Mouse (Mus musculus): ENCODE measurements around the gene Cep63.

The Cep63 gene

GRCm38 (mm10) chr9:102625983-102626838, at the start of gene Cep63, which contains the start of gene Anapc13:
Gene Cep63, minus strand, starts transcription at chr9:102626534.
Gene Anapc13, plus strand, starts transcription at chr9:102626296.
- in situ Hi-C loops (cut with MboI, MseI): no loop called here

GRCm38 (mm10) chr9:102675922-102676321, 49.6 kb upstream of the Cep63 start:
- in situ Hi-C loops (cut with MboI, MseI): no loop called here

- in situ Hi-C loops (cut with MboI, MseI): no loop called here
These were observed 47.0 kb upstream of the Cep63 start for GRCm38 (mm10) chr9:102673381-102673780.

GRCm38 (mm10) chr9:102668906-102669305, 42.6 kb upstream of the Cep63 start:
- in situ Hi-C loops (cut with MboI, MseI): no loop called here

DNA sequence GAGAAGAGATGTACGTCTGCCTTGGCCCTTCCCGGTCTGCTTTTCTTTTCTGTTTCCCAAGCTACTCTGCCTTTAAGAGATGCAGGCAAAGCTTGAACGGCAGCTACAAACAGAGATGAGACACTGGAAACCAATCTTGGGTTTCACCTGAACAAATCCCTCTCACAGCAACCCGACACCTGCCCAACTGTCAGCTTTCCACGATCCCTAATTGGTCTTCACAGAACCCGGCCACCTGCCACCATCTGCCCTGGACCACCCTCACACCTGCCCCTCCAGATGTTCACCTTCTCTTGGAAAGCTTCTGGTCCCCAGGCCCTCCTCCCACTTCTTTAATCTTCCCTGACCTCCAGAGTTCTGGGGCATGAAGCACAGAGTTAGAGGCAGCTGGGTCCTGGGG, 41.8 kb upstream of the Cep63 start:
- in situ Hi-C loops (cut with MboI, MseI): no loop called here

DNA sequence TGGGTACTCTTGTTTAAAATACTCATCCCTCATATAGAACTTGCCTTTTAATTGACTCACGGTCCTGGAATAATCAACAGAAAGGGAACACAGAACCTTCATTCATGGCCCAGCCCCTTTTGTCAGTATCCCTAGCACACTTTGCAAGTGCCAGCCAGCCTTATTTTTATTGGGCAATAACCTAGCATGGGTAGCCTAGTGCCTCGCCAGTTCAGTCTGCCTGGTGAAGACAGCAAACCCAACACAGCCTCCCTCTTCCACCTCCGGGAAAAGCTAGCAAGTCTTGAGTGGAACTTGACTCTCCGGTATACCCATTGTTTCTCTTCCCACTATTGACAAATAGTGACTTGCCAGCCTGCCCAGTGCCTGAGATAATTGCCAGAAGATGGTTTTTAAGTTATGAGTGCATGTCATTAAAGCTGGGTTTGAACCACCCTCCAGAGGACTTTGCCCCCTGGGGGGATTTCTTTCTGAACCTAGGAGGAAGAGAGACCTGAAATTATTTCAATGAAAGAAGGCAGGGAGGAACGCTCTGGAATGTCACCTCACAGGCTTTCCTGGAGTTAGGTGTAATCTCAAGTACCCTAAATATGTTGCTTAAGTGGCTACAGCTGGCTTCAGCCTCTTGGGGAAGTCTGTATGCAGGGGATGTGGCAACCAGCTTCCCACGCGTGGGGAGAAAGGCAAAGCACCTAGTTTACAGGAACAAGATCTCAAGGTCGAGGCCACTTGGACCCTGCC, 30.2 kb upstream of the Cep63 start:
- in situ Hi-C loops (cut with MboI, MseI): no loop called here

- in situ Hi-C loops (cut with MboI, MseI): no loop called here
These were observed 24.9 kb upstream of the Cep63 start for GRCm38 (mm10) chr9:102651199-102651720.

- in situ Hi-C loops (cut with MboI, MseI): no loop called here
These were observed 24.3 kb upstream of the Cep63 start for GRCm38 (mm10) chr9:102650637-102651036.

- in situ Hi-C loops (cut with MboI, MseI): no loop called here
These were observed 23.7 kb upstream of the Cep63 start for GRCm38 (mm10) chr9:102649917-102650527.

GRCm38 (mm10) chr9:102647010-102647409, 20.7 kb upstream of the Cep63 start:
- in situ Hi-C loops (cut with MboI, MseI): no loop called here

- in situ Hi-C loops (cut with MboI, MseI): no loop called here
These were observed 18.9 kb upstream of the Cep63 start for GRCm38 (mm10) chr9:102645119-102645695.

DNA sequence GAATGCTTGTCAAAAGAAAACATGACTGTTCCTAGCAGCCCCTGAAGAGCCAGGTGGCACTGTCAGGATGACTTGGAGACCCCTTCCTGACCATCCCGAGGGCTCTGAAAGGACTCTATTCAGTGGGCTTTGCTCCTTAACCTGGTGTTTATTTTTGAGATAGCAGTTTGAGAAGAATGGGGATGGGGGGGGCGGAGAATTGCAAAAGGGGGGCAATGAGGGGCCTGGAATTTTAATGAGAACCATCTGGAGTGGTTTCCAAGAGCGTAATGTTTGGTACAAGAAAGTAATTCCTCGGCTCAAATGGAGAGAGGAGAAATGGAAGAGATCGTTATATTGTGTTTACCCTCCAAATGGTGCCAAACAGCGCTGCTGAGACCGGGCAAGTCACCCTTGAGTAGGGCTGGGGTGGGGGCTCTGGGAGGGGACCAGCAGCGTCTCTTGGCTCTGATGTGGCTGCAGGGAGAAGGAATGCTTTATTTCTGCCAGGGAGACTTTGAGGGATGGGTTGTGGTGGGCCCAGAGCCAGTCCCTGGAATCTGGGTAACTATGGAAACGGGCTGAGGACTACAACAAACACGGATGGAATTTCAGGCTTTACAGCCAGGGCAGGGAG, 17.3 kb upstream of the Cep63 start:
- in situ Hi-C loops (cut with MboI, MseI): no loop called here

- in situ Hi-C loops (cut with MboI, MseI): no loop called here
These were observed 16.7 kb upstream of the Cep63 start for GRCm38 (mm10) chr9:102643071-102643485.

DNA sequence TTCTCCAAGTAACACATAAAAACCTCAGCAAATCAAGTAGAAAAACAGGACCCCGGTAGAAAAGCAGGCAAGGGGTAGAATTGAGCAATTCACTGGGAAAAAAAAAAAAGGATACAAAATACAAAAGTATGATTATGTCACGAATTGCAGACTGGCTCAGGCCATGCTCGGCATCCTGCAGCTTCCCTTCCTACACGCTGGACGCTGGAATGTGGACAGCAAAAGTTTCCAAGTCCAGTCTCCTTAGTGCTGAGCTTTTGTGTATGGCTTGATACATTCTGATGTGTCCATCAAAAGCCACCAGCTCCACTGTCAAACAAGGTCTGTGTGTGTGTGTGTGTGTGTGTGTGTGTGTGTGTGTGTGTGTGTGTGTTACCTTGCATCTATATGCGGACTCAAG, 15.2 kb upstream of the Cep63 start:
- in situ Hi-C loops (cut with MboI, MseI): no loop called here

GRCm38 (mm10) chr9:102639510-102639909, 13.2 kb upstream of the Cep63 start:
- in situ Hi-C loops (cut with MboI, MseI): loop anchor here (5.0 kb wide), 3 partner anchors 138 to 238 kb away; no protein-coding TSS in a partner anchor

DNA sequence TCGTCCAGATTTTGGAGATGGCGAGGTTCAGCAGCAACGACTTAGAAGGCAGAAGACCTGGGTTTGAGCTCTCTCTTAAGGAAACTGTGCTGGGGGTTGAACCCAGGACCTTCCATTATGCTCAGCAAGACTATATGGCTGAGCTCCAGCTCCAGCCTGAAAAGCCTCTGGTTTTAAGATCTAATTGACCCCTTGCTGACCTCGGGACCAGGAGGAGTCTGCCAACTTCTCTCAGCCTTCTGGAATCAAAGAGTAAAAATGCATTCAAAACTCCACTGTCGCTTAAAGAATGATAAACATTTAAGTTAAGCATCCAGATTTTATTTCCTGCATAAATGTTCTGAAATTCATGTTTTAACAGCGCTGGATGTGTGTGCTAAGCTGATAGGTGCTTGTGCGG, 12.6 kb upstream of the Cep63 start:
- in situ Hi-C loops (cut with MboI, MseI): loop anchor here (5.0 kb wide), 3 partner anchors 138 to 238 kb away; no protein-coding TSS in a partner anchor

DNA sequence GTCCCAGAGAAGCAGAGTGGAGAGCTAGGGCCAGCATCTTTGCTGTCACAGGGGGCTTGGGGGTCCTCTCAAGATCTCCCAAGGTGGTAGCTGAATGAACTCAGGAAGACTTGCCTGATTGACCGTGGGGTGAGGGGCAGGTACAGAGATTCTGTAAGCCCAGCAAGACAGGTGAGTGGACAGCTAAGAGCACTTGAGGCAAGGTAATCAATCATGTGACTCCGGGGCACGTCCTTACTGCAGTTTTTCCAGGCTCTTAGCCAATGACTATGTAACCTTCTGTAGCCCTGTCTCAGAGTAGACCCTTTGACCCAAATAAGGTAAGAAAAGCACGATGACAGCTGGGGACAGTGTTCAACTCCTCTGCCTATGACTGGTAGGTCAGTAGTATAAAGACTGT, 10.8 kb upstream of the Cep63 start:
- in situ Hi-C loops (cut with MboI, MseI): loop anchor here (5.0 kb wide), 3 partner anchors 140 to 240 kb away; no protein-coding TSS in a partner anchor

DNA sequence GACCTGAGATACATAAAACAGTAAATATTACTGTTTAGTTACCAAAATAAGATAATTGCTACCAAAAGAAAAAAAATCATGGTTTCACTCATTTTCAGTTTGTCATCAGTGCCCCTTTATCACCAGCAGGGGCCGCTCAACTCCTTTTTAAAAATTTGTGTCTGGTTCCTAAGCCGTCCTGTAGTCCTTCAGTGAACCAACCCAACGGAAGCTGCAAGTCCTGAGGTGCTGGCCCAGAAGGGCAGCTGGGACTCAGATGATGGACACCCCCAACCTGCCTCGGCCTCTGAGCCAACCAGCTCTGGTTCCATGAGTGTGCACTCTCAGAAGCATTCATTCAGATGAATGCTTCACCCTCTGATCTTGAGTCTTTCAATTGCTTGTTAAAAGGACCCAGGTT, 10.2 kb upstream of the Cep63 start:
- in situ Hi-C loops (cut with MboI, MseI): loop anchor here (5.0 kb wide), 3 partner anchors 141 to 241 kb away; no protein-coding TSS in a partner anchor

DNA sequence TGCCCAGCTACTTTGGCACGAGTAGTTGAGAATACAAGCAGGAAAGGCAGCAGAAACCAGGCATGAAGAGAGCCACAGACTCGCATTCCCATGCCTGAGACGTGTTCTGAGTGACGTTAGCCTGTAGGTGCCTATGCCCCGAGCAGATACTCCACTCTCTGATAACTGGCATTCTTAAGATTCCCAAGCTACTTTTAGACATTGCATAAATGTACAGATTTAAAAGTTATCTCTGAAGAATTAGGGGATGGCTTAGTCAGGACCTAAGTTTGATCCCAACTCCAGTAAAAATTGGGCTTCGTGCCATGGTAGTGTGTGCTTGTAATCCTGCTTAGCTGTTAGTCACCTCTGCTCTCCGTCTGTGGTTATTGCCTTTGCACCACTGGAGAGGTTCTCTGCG, 8.1 kb upstream of the Cep63 start:
- in situ Hi-C loops (cut with MboI, MseI): loop anchor here in 1 of 2 experiments (5.0 kb wide), 1 partner anchor 148 kb away; no protein-coding TSS in a partner anchor

DNA sequence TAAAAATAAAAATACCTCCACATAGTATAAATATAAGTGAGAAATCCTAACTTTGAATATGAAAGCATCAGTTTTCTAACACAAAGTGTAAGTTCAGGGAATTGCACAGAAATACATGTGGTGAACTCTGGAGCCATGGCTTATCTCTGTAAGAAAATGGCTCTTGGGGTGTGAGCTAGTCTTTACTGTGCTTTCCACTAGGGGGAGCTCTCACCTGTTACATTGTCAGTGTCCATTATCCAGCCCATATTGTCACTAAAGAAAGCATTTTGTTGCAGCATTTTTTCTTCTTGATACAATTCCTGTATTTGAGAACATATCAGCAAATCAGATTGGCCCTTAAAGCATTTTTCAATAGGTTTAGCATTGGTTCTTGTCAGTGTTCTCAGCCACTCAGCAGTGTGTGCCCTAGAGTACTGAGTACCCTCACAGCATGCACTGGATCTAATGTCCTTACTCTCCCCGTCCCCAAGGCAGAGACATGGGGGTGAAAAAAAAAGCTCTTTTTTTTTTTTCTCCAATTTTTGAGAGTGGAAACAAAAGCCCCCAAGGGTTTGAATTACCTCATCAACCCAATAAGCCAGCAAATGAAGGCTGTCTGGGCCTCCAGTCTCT, 6.7 kb upstream of the Cep63 start:
- in situ Hi-C loops (cut with MboI, MseI): loop anchor here in 1 of 2 experiments (5.0 kb wide), 1 partner anchor 149 kb away; no protein-coding TSS in a partner anchor
